ENCODE assay signal across 24 mouse cellular contexts in the genomic region with DNA sequence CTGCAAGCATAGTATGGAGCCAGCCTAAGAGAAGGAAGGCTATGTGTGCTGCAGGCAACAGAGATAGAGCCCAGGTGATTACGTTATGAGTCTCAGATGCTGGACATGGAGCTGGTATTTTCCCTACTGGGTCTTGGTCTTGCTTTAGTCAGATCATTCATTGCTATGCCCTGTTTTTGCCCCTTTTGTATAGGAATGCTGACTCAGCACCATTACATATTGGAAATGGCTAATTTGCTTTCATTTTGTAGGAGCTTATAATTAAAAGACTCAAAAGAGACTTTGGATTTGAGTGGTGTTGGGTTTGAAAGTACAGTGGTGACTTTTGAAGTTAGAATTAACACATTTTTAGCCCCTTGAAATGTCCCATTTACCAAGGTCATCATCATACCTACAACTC.
DNase-seq lines count a peak whose midpoint lies in the region; ATAC-seq and TF ChIP-seq lines count a peak whose summit lies in the region.
"Had no signal": no experiment of that assay in that cellular context is flagged by ENCODE, and none has a peak within 500 bp of the region (broad histone marks: within the 10 kb centered on the region; RNA-seq: fewer than 3 reads in every experiment).

No protein-coding gene starts in this region.

- H3K27me3 ChIP-seq in CH12.LX (replicated peaks) (peaks cover 38% of the 10 kb centered on the region), MEL (ENCODE audit: control insufficient read depth in 1 of 2, insufficient read depth in 2 of 2, low read length in 2 of 2) (no peaks in the 10 kb centered on the region)
- H3K27me3 ChIP-seq in kidney, embryonic 15.5 days: no peaks in the 10 kb centered on the region

- H3K9me3 ChIP-seq in CH12.LX (replicated peaks; ENCODE audit: low read length) (peaks cover 12% of the 10 kb centered on the region), ES-E14 (ENCODE audit: control insufficient read depth, insufficient read depth, low read depth, low read length) (no peaks in the 10 kb centered on the region), MEL (replicated peaks; ENCODE audit: insufficient read depth, low read length) (no peaks in the 10 kb centered on the region)
- H3K9me3 ChIP-seq in kidney, embryonic 15.5 days (replicated peaks): no peaks in the 10 kb centered on the region; the same call in 1 of the 2 replicates

- H3K4me1 ChIP-seq in CH12.LX (ENCODE audit: control insufficient read depth in 1 of 2, insufficient read depth in 2 of 2) (peaks cover 0 to 2% of the 10 kb centered on the region in 2 experiments; a peak in 1 of 4 replicates), ES-E14 (ENCODE audit: control insufficient read depth in 2 of 2, insufficient read depth in 2 of 2, low read length in 2 of 2, poor library complexity in 1 of 2) (no peaks in the 10 kb centered on the region), MEL (ENCODE audit: control insufficient read depth in 1 of 2, insufficient read depth in 2 of 2, low read length in 2 of 2) (no peaks in the 10 kb centered on the region)
- H3K4me1 ChIP-seq in kidney, embryonic 15.5 days: no peaks in the 10 kb centered on the region

- H3K4me3 ChIP-seq in CH12.LX (replicated peaks in 1 of 3; ENCODE audit: low read depth in 2 of 3, low read length in 2 of 3, poor library complexity in 1 of 3) (no peak overlapping the region), ES-E14 (ENCODE audit: insufficient read depth in 1 of 2, low read depth in 1 of 2, low read length in 2 of 2, poor library complexity in 1 of 2, severe bottlenecking in 1 of 2) (no peak overlapping the region), MEL (ENCODE audit: control insufficient read depth in 1 of 2, insufficient read depth in 1 of 2, low read depth in 2 of 2, low read length in 2 of 2) (no peak overlapping the region)
- H3K4me3 ChIP-seq in layer of hippocampus, adult 2 months: no peak overlapping the region
- no peak overlapping the region for H3K4me3 ChIP-seq in kidney, embryonic 15.5 days (replicated peaks)

- H3K27ac ChIP-seq in CH12.LX (ENCODE audit: insufficient read depth, low read depth) (no peak overlapping the region), ES-E14 (ENCODE audit: insufficient read depth, low read depth, low read length, poor library complexity, severe bottlenecking) (no peak overlapping the region), MEL (ENCODE audit: control insufficient read depth, low read depth, low read length) (no peak overlapping the region)
- H3K27ac ChIP-seq in layer of hippocampus, adult 2 months: no peak overlapping the region
- no peak overlapping the region for H3K27ac ChIP-seq in kidney, embryonic 15.5 days

- TF ChIP-seq EP300 in CH12.LX (IDR thresholded peaks at IDR 0.05; ENCODE audit: low read length) (no peak), MEL (IDR thresholded peaks at IDR 0.05; ENCODE audit: low read depth in 1 of 2, low read length in 2 of 2) (no peak)

- TF ChIP-seq RAD21 in CH12.LX (IDR thresholded peaks at IDR 0.05; ENCODE audit: low read depth, low read length): no peak
- no peak for TF ChIP-seq RAD21 in MEL (IDR thresholded peaks at IDR 0.05; ENCODE audit: low read depth, low read length)

- dilution Hi-C loops in CH12.LX (cut with MboI; ENCODE audit: extremely low pct_ligation_motif_present, extremely low pct_unique_long_range_greater_than_20kb, low sequenced_read_pairs): no loop called here

- no peak overlapping the region for H3K4me2 ChIP-seq in CH12.LX (ENCODE audit: insufficient read depth, low read depth, poor library complexity, severe bottlenecking)
- H3K4me2 ChIP-seq in kidney, embryonic 15.5 days: no peak overlapping the region

- TF ChIP-seq POLR2A in CH12.LX (IDR thresholded peaks at IDR 0.05; ENCODE audit: low read depth, low read length) (no peak), MEL (IDR thresholded peaks at IDR 0.05; ENCODE audit: control insufficient read depth in 1 of 2, insufficient read depth in 1 of 2, low read depth in 1 of 2, low read length in 2 of 2, poor library complexity in 1 of 2) (no peak)

- in situ Hi-C loops in CH12.LX (cut with MboI; ENCODE audit: low pct_ligation_motif_present, low pct_unique_long_range_greater_than_20kb, low sequenced_read_pairs) (loop anchor here (25.0 kb wide), 1 partner anchor 219 kb away; no protein-coding TSS in a partner anchor), ES-E14 (cut with MboI; ENCODE audit: low sequenced_read_pairs in 2 of 2, unreplicated experiment in 2 of 2) (loop anchor here in 1 of 2 experiments (25.0 kb wide), 1 partner anchor 219 kb away; no protein-coding TSS in a partner anchor)

- H3K9ac ChIP-seq in CH12.LX (ENCODE audit: insufficient read depth, low read depth) (no peak overlapping the region), ES-E14 (ENCODE audit: insufficient read depth, low read depth, low read length, poor library complexity, severe bottlenecking) (no peak overlapping the region), MEL (ENCODE audit: control insufficient read depth, low read depth, low read length, poor library complexity, severe bottlenecking) (no peak overlapping the region)
- H3K9ac ChIP-seq in kidney, embryonic 15.5 days: no peak overlapping the region

- 93% methylated on average over 1 of the region's 1 CpGs for WGBS in kidney, embryonic 15.5 days

- H3K36me3 ChIP-seq in CH12.LX (replicated peaks in 1 of 2; ENCODE audit: control insufficient read depth in 1 of 2, insufficient read depth in 1 of 2, low read length in 1 of 2) (no peaks in the 10 kb centered on the region), ES-E14 (ENCODE audit: control insufficient read depth, insufficient read depth, low read length, poor library complexity, severe bottlenecking) (no peaks in the 10 kb centered on the region), MEL (ENCODE audit: control insufficient read depth in 1 of 2, insufficient read depth in 2 of 2, low read length in 2 of 2) (no peaks in the 10 kb centered on the region)
- no peaks in the 10 kb centered on the region for H3K36me3 ChIP-seq in kidney, embryonic 15.5 days
- H3K36me3 ChIP-seq: G1E had no signal

- no peak for TF ChIP-seq CTCF in CH12.LX (conservative IDR thresholded peaks at IDR 0.05 in 1 of 2, IDR thresholded peaks at IDR 0.05 in 1 of 2; ENCODE audit: low read depth in 2 of 2, low read length in 2 of 2)
- no peak for TF ChIP-seq CTCF in MEL (IDR thresholded peaks at IDR 0.05 in 2 of 3, conservative IDR thresholded peaks at IDR 0.05 in 1 of 3; ENCODE audit: control insufficient read depth in 1 of 3, insufficient read depth in 1 of 3, low read depth in 2 of 3, low read length in 3 of 3, poor library complexity in 1 of 3, severe bottlenecking in 1 of 3)
- TF ChIP-seq CTCF in layer of hippocampus, adult 2 months (conservative IDR thresholded peaks at IDR 0.05): no peak

- ATAC-seq in kidney, embryonic 15.5 days (replicated peaks; ENCODE audit: low FRiP score): no peak
- ATAC-seq: activated CD4-positive, CD25-positive, alpha-beta regulatory T cell, adult 4 months; CD4-positive, CD25-positive, alpha-beta regulatory T cell, adult 4 months; Patski had no signal

- no peak for DNase-seq in CH12.LX (ENCODE audit: extremely low read depth)
- no peak for DNase-seq in ES-E14 (ENCODE audit: low read depth, low spot score)
- DNase-seq in MEL (ENCODE audit: low read depth, low spot score): no peak
- DNase-seq in T-cell, adult 2 months (ENCODE audit: low spot score): no peak
- DNase-seq in layer of hippocampus, adult 2 months (ENCODE audit: low spot score in 2 of 2): no peak
- DNase-seq: adrenal gland, adult 2 months; adrenal gland, adult 8-10 months; adrenal gland, postnatal 10 days; adrenal gland, postnatal 14 days; adrenal gland, postnatal 25 days; adrenal gland, postnatal 36 days; B cell, adult 2 months; cerebellum, adult 11 months; cerebellum, adult 11-12 months; cerebellum, adult 18-20 months; cerebellum, adult 2 months; cerebellum, adult 8-10 months; cerebellum, adult 9-10 months; cerebellum, adult 9-11 months had no signal

- H3K79me2 ChIP-seq in CH12.LX (replicated peaks; ENCODE audit: control insufficient read depth, extremely low read depth, insufficient read depth, poor library complexity, severe bottlenecking): no peaks in the 10 kb centered on the region
- no peaks in the 10 kb centered on the region for H3K79me2 ChIP-seq in MEL (ENCODE audit: control insufficient read depth, insufficient read depth, low read length, poor library complexity)

TF ChIP-seq in CH12.LX, 34 proteins besides CTCF, POLR2A, EP300 and RAD21:
- TF ChIP-seq POLR2AphosphoS2 (IDR thresholded peaks at IDR 0.05; ENCODE audit: low read depth, low read length) (no peak), MAZ (IDR thresholded peaks at IDR 0.05; ENCODE audit: low read depth, low read length) (no peak), MYC (IDR thresholded peaks at IDR 0.05; ENCODE audit: low read depth, low read length) (no peak), MAFK (IDR thresholded peaks at IDR 0.05; ENCODE audit: insufficient replicate concordance, low read length) (peak; percentile 89)

TF ChIP-seq in ES-E14, 5 proteins besides CTCF, POLR2A, EP300 and RAD21:
- TF ChIP-seq CHD2 (IDR thresholded peaks at IDR 0.05; ENCODE audit: low read depth, low read length) (no peak), ZNF384 (IDR thresholded peaks at IDR 0.05; ENCODE audit: low read depth, low read length) (no peak), ZC3H11A (IDR thresholded peaks at IDR 0.05; ENCODE audit: borderline replicate concordance, low read depth, low read length) (no peak), MAFK (IDR thresholded peaks at IDR 0.05; ENCODE audit: insufficient read depth, low read depth, low read length) (peak; percentile 94), HCFC1 (IDR thresholded peaks at IDR 0.05; ENCODE audit: borderline replicate concordance, insufficient read depth, low read length) (no peak)

TF ChIP-seq in MEL, 35 proteins besides CTCF, POLR2A, EP300 and RAD21:
- TF ChIP-seq MAFK (IDR thresholded peaks at IDR 0.05; ENCODE audit: borderline replicate concordance, low read depth, low read length): peak; percentile 74; the same call in 1 of the 2 replicates
- no peak for TF ChIP-seq MYB (IDR thresholded peaks at IDR 0.05; ENCODE audit: low read depth, low read length)
TF ChIP-seq in MEL: peak in this region for 1.
